Mouse (Mus musculus): ENCODE results near the gene Acsbg1.

DNA sequence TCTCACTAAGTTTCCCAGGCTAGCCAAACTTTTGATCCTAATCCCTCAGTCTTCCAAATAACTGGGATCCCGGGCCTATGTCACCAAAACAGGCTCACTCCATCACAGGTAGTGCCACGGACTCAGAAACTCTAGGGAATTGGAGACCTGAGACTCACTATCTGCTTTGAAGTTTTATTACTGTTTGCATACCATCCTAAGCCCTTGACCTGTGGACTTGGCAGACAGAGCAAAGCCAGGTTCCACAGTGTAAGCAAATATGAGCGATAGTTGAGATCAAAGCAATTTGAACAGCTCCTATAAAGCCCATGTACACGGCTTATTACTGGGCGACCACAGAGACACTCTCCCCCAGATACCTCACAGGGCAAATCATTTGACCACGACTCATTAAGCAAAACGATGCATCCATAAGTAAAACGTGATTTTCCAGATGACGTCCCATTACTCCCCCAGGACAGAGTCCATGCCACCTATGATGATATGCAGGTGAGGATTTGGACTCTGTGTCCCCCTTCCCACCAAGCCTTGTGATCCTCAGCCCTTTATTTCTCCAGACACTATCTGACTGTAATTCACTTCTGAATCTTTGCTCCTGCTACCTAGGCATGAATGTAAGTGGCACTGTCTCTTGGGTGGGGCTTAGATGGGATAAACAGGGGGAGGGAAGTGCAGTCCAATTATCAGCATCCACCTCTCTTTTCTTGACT is 90.4 kb downstream of the Acsbg1 start:
- TF ChIP-seq POLR2A (IDR thresholded peaks at IDR 0.05; ENCODE audit: insufficient read depth, low read depth, low read length) (no peak), CTCF (IDR thresholded peaks at IDR 0.05) (no peak), EP300 (IDR thresholded peaks at IDR 0.05; ENCODE audit: insufficient read depth, low read depth, low read length) (no peak)

Data from heart, adult 2 months (tissue).